Mouse (Mus musculus): Measurements from ENCODE around the gene Rpusd3.

GRCm38 (mm10) chr6:113419199-113419587 is at the start of gene Rpusd3:
- TF ChIP-seq POLR2A (IDR thresholded peaks at IDR 0.05; ENCODE audit: insufficient read length, low read depth) (peak; percentile 87), E2F4 (IDR thresholded peaks at IDR 0.05; ENCODE audit: insufficient read depth) (no peak), SRF (IDR thresholded peaks at IDR 0.05; ENCODE audit: control insufficient read depth, insufficient read length, low read depth) (peak; percentile 51), TCF12 (IDR thresholded peaks at IDR 0.05; ENCODE audit: insufficient read depth, poor library complexity, severe bottlenecking) (no peak), CEBPB (IDR thresholded peaks at IDR 0.05; ENCODE audit: insufficient read depth, poor library complexity, severe bottlenecking) (no peak), USF1 (IDR thresholded peaks at IDR 0.05; ENCODE audit: low read depth) (no peak), MAX (IDR thresholded peaks at IDR 0.05; ENCODE audit: low read depth) (no peak), MYOD1 (IDR thresholded peaks at IDR 0.05; ENCODE audit: control insufficient read depth in 1 of 3, insufficient read length in 2 of 3, low read depth in 2 of 3) (no peak)

Data from myocyte (in vitro differentiated cells).